Mouse (Mus musculus): Measurements from ENCODE around the gene Slc6a15.

The Slc6a15 gene

GRCm38 (mm10) chr10:103367371-103368295 lies at the start of gene Slc6a15:
Slc6a15 (plus strand) TSS chr10:103367783.
- no peak for DNase-seq (ENCODE audit: low spot score in 2 of 2)

GRCm38 (mm10) chr10:103321941-103322340 lies 45.6 kb upstream of the Slc6a15 start:
- no peak for DNase-seq (ENCODE audit: low spot score in 2 of 2)

GRCm38 (mm10) chr10:103323386-103323785 lies 44.2 kb upstream of the Slc6a15 start:
- DNase-seq (ENCODE audit: low spot score in 2 of 2), result no peak

GRCm38 (mm10) chr10:103334306-103334705 lies 33.3 kb upstream of the Slc6a15 start:
- no peak for DNase-seq (ENCODE audit: low spot score in 2 of 2)

GRCm38 (mm10) chr10:103339928-103340327 lies 27.7 kb upstream of the Slc6a15 start:
- no peak for DNase-seq (ENCODE audit: low spot score in 2 of 2)

- no peak for DNase-seq (ENCODE audit: low spot score in 2 of 2)
Measured at GRCm38 (mm10) chr10:103346797-103347196, 20.8 kb upstream of the Slc6a15 start.

GRCm38 (mm10) chr10:103368296-103369080 lies 905 bp downstream of the Slc6a15 start:
- DNase-seq (ENCODE audit: low spot score in 2 of 2), result no peak

GRCm38 (mm10) chr10:103369081-103369420 lies 1.5 kb downstream of the Slc6a15 start:
- no peak for DNase-seq (ENCODE audit: low spot score in 2 of 2)

- DNase-seq (ENCODE audit: low spot score in 2 of 2), result no peak
Measured at GRCm38 (mm10) chr10:103402171-103402570, 34.6 kb downstream of the Slc6a15 start.

- DNase-seq (ENCODE audit: low spot score in 2 of 2), result no peak
Measured at GRCm38 (mm10) chr10:103427717-103428116, 60.1 kb downstream of the Slc6a15 start.

- DNase-seq (ENCODE audit: low spot score in 2 of 2), result no peak
Measured at GRCm38 (mm10) chr10:103442588-103442987, 75.0 kb downstream of the Slc6a15 start.

- DNase-seq (ENCODE audit: low spot score in 2 of 2), result no peak
Measured at GRCm38 (mm10) chr10:103443070-103443469, 75.5 kb downstream of the Slc6a15 start.

- no peak for DNase-seq (ENCODE audit: low spot score in 2 of 2)
Measured at GRCm38 (mm10) chr10:103448340-103448739, 80.8 kb downstream of the Slc6a15 start.

GRCm38 (mm10) chr10:103457896-103458295 lies 90.3 kb downstream of the Slc6a15 start:
- DNase-seq (ENCODE audit: low spot score in 2 of 2), result no peak
